Mouse (Mus musculus) adrenal gland, postnatal 14 days (tissue): Measurements from ENCODE around the gene Polr2e. TPM values are rescaled to one million over a fixed set of nuclear protein-coding genes. Genes with fewer than 3 reads are reported as not detected.
A peak's percentile ranks its signal among the peaks of the same experiment; 100 is the strongest.

Source experiments
- DNase-seq: peaks from one replicate; pipeline ENCODE4 v3.0.0; 2021; ENCODE audit warnings: mixed read lengths
- total RNA-seq: library from RNA; stranded (reverse); gene quantifications from 2 replicates; pipeline ENCODE4 v1.2.3, GENCODE M21; 2021

The Polr2e gene
- total RNA-seq, 1 experiment from 2014 or later = 98.8 TPM

DNA sequence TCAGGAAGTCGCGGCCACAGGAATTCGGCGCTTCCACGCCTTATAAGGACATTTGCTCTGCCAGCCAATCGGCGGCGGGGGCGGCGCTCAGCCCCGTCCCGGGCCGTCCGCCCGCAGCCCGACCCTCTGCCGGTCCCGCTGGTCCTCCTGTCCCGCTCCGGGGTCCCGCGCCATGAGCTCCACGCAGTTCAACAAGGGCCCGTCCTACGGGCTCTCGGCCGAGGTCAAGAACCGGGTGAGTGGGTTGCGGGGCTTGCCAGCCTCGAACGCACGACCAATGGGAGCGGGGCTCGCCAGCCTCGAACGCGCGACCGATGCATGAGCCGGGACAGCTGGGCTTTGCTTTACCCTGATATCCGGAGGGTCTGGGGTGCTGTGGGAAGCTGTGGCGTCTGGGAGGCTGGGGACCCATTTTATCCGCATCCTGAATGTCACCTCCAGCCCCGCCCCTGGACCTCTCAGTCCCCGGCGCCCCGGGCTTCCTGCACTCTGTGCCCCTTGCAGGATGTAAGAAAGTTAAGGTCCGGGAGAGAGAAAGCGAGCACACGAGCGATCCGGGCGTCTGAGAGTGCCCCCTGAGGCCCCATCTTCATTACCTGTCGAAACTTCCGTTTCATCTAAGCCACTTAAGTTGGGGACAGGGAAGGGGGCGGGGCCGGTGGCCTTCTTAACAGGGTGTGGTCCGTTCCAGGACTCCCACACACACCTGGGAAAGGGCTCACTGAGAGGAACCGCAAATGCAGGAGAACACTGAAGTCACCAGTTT is 50.9 kb downstream of the Polr2e start, which contains the start of gene Cnn2:
Cnn2 (plus strand) TSS at position 79 of the 766 bp plus-strand sequence.
- DNase-seq = peak; percentile 65

DNA sequence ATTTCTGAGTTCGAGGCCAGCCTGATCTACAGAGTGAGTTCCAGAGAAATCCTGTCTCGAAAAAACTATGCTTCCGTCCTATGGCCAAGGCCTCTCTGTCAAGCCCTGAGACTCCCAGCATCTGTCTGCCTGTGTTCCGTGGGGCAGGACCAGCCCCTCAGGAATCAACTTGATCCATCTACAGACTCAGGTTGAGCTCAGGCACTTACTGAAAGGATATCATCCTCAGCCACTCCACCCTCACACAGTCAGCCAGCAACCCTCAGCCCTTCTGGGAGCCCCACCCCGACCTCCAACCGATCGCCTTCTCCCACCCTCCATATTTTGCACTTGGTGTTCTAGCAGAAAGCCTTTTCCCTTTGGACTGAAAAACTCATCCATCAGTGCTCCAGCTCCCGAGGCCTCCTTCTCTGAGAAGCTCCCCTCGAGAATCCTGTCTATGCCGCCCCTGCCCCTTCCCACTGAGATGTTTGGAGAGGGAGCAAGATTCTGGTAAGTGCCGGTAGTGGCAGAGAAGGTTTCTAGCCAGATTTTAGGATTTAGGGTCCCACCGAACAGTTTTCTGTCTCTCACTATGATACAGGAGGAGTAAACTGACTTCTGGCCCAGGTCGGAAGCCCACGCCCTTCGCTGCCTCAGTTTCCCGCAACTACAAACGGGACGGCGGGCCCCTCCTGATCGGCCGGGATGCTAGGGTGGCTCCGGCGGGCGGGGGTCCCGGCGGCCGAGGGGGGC is 51.7 kb downstream of the Polr2e start:
- DNase-seq = no peak

DNA sequence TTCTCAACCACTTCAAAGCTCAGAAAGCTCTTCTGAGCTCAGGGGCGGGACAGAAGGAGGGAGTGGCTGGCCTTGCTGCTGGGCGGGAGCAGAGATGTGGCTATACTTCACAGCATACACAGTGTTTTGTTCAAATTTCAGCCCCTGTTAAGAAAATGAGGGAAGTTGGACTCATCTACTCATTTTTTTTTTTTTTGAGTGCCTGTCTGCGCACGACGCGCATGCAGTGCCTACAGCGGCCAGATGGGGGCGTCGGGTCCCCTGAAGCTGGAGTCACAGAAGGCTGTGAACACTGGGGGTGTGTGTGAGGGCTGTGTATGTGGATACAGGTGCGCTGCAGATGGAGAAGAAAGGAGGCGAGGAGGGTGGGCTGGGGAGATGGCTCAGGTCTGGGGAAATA is 52.6 kb downstream of the Polr2e start:
- peak; percentile 92 for DNase-seq

DNA sequence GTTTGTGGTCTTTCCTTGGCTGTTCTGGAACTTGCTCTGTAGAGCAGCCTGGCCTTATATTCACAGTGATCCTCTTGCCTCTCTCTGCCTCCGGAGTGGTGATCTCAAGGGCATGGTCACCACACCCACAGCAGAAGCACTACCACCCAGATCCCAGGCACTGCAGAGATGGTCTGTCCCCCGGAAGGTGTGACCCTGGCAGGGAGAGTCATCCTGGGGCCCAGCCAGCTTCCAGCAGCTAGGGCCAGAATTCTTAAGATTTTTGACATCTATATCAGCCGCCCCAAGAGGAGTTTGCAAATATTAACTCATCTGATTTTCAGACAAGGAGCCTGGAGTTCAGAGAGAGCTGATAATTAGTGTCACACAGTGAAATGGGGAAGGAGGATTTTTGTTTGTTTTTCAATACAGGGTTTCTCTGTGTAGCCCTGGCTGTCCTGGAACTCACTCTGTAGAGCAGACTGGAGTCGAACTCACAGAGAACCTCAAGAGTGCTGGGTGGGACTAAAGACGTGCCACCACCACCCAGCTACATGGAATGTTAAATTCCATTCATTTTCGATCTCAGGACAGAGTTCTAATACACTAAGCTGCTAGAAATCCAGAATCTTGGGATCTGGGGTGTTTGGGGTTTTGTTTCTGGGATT is 53.2 kb downstream of the Polr2e start:
- DNase-seq = peak; percentile 83

Other genes with a start within 250 kb of the Polr2e start
- gene Prss57, start 248.8 kb downstream of the Polr2e start, total RNA-seq = not detected in 2 replicates
- gene Palm, start 246.2 kb downstream of the Polr2e start, total RNA-seq = 77.9 and 78.3 TPM in 2 replicates
- 0.26 TPM in 2 replicates for gene Misp, start 218.8 kb downstream of the Polr2e start, total RNA-seq
- gene Ptbp1, start 185.4 kb downstream of the Polr2e start, total RNA-seq = 291 and 302 TPM in 2 replicates
- gene Prtn3, start 165.3 kb downstream of the Polr2e start, total RNA-seq = 1.0 TPM in 1 of 2 replicates, not detected in the other
- gene Plppr3, start 165.2 kb downstream of the Polr2e start, total RNA-seq = 0.93 and 2.2 TPM in 2 replicates
- gene Elane, start 153.5 kb downstream of the Polr2e start, total RNA-seq = 0.70 TPM in 1 of 2 replicates, not detected in the other
- 561 and 750 TPM in 2 replicates for gene Cfd, start 148.9 kb downstream of the Polr2e start, total RNA-seq
- gene Med16, start 130.9 kb downstream of the Polr2e start, total RNA-seq = 32.0 and 38.4 TPM in 2 replicates
- gene Gm26602, start 128.9 kb downstream of the Polr2e start, total RNA-seq = not detected in 2 replicates
- gene Kiss1r, start 122.8 kb downstream of the Polr2e start, total RNA-seq = 0.98 and 1.5 TPM in 2 replicates
- 75.8 and 82.8 TPM in 2 replicates for gene R3hdm4, start 118.6 kb downstream of the Polr2e start, total RNA-seq
- 5.9 and 6.9 TPM in 2 replicates for gene Arid3a, start 112.8 kb downstream of the Polr2e start, total RNA-seq
- 30.3 and 36.6 TPM in 2 replicates for gene Wdr18, start 79.6 kb downstream of the Polr2e start, total RNA-seq
- not detected in 2 replicates for gene Grin3b, start 69.1 kb downstream of the Polr2e start, total RNA-seq
- 141 and 157 TPM in 2 replicates for gene Tmem259, start 55.5 kb downstream of the Polr2e start, total RNA-seq
- 40.2 and 55.9 TPM in 2 replicates for gene Cnn2, start 51.2 kb downstream of the Polr2e start, total RNA-seq
- 18.7 and 20.7 TPM in 2 replicates for gene Abca7, start 43.3 kb downstream of the Polr2e start, total RNA-seq
- 6.3 and 27.9 TPM in 2 replicates for gene Arhgap45, start 23.1 kb downstream of the Polr2e start, total RNA-seq
- gene Gpx4, start 7.4 kb upstream of the Polr2e start, total RNA-seq = 1,329 and 1,354 TPM in 2 replicates
- 52.8 and 52.9 TPM in 2 replicates for gene Sbno2, start 65.8 kb upstream of the Polr2e start, total RNA-seq
- gene Stk11, start 76.0 kb upstream of the Polr2e start, total RNA-seq = 138 and 147 TPM in 2 replicates
- gene Atp5d, start 98.8 kb upstream of the Polr2e start, total RNA-seq = 920 and 980 TPM in 2 replicates
- 69.9 and 137 TPM in 2 replicates for gene Cbarp, start 101.0 kb upstream of the Polr2e start, total RNA-seq
- gene Midn, start 108.5 kb upstream of the Polr2e start, total RNA-seq = 114 and 140 TPM in 2 replicates
- 67.6 and 106 TPM in 2 replicates for gene Cirbp, start 126.2 kb upstream of the Polr2e start, total RNA-seq
- gene 1600002K03Rik, start 133.1 kb upstream of the Polr2e start, total RNA-seq = 8.6 and 9.5 TPM in 2 replicates
- 3.1 and 3.9 TPM in 2 replicates for gene Efna2, start 139.7 kb upstream of the Polr2e start, total RNA-seq
- 23.8 and 29.9 TPM in 2 replicates for gene Mum1, start 186.6 kb upstream of the Polr2e start, total RNA-seq
- gene Ndufs7, start 209.3 kb upstream of the Polr2e start, total RNA-seq = 426 and 463 TPM in 2 replicates
- 138 and 192 TPM in 2 replicates for gene Gamt, start 221.2 kb upstream of the Polr2e start, total RNA-seq
- gene Dazap1, start 221.7 kb upstream of the Polr2e start, total RNA-seq = 92.9 and 115 TPM in 2 replicates